ENCODE assay signal across 18 mouse cellular contexts in the genomic region with DNA sequence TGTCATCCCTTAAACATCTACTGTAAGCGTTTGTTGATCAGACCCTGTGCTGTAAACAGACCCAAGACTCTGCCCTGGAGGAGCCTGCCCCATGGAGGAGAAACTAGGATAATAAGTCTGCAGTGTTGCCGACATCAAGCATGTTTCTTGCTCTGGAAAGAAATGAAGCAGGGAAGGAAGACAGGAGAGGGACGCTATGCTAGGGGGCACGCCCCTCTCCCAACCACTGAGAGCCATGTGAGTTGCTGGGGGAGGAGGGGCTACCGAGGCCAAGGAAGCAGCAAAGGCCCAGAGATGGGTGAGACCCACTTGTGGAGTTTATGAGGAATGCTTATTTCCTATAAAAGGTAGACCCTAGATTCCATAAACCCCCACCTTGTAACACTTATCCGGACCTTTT. TPM values are rescaled to one million over a fixed set of nuclear protein-coding genes. Genes with fewer than 3 reads are reported as not detected.
DNase-seq lines count a peak whose midpoint lies in the region; ATAC-seq and TF ChIP-seq lines count a peak whose summit lies in the region.
"Had no signal": no experiment of that assay in that cellular context is flagged by ENCODE, and none has a peak within 500 bp of the region (broad histone marks: within the 10 kb centered on the region; RNA-seq: fewer than 3 reads in every experiment).

No protein-coding gene starts in this region.

- peak overlapping the region; percentile 4; the same call in 1 of the 2 replicates for H3K27ac ChIP-seq in hindbrain, embryonic 10.5 days
- no peak overlapping the region for H3K27ac ChIP-seq in hindbrain, embryonic 12.5 days
- H3K27ac ChIP-seq in neural tube, embryonic 15.5 days (replicated peaks) = peak overlapping the region; percentile 20; the same call in 1 of the 2 replicates
- H3K27ac ChIP-seq in hindbrain, embryonic 16.5 days (ENCODE audit: low read depth, low read length) = 0 out of 2 replicates have a peak overlapping the region, but pooled peaks have one; percentile 16
- peak overlapping the region; percentile 63 for H3K27ac ChIP-seq in stomach, postnatal 0 days (replicated peaks)
- H3K27ac ChIP-seq: kidney, embryonic 15.5 days; liver, embryonic 15.5 days; midbrain, embryonic 12.5 days; neural tube, embryonic 12.5 days had no signal

- H3K4me1 ChIP-seq in hindbrain, embryonic 10.5 days (replicated peaks) = peaks cover 9% of the 10 kb centered on the region
- peaks cover 8% of the 10 kb centered on the region; the same call in 1 of the 2 replicates for H3K4me1 ChIP-seq in hindbrain, embryonic 12.5 days
- peaks cover 9% of the 10 kb centered on the region; the same call in 1 of the 2 replicates for H3K4me1 ChIP-seq in neural tube, embryonic 15.5 days
- H3K4me1 ChIP-seq in hindbrain, embryonic 16.5 days (ENCODE audit: control insufficient read depth, insufficient read depth, low read depth, low read length) = peaks cover 4% of the 10 kb centered on the region
- H3K4me1 ChIP-seq in stomach, postnatal 0 days (replicated peaks; ENCODE audit: control insufficient read depth, insufficient read depth) = peaks cover 3% of the 10 kb centered on the region; the same call in 1 of the 2 replicates
- H3K4me1 ChIP-seq: neural tube, embryonic 12.5 days had no signal

- DNase-seq in hindbrain, embryonic 10.5 days (ENCODE audit: low spot score) = no peak
- DNase-seq in neural tube, embryonic 10.5 days (ENCODE audit: extremely low spot score, low spot score) = no peak
- no peak for DNase-seq in stomach, postnatal 0 days (ENCODE audit: low spot score)
- no peak for DNase-seq in kidney, postnatal 36 days
- DNase-seq in kidney, postnatal 14 days = no peak
- DNase-seq: cerebellum, adult 9-11 months; lung, postnatal 36 days; right cerebral cortex, adult 18-20 months; spleen, adult 18-20 months had no signal

- 36% methylated on average over 6 of the region's 6 CpGs for WGBS in hindbrain, embryonic 10.5 days
- WGBS in hindbrain, embryonic 12.5 days = 41% methylated on average over 6 of the region's 6 CpGs
- WGBS in neural tube, embryonic 15.5 days = 53% methylated on average over 6 of the region's 6 CpGs
- WGBS in hindbrain, embryonic 16.5 days = 36% methylated on average over 6 of the region's 6 CpGs
- WGBS in stomach, postnatal 0 days = 25% methylated on average over 6 of the region's 6 CpGs

- no peaks in the 10 kb centered on the region for H3K27me3 ChIP-seq in hindbrain, embryonic 10.5 days (ENCODE audit: insufficient read depth, poor library complexity, severe bottlenecking)
- no peaks in the 10 kb centered on the region for H3K27me3 ChIP-seq in hindbrain, embryonic 12.5 days
- H3K27me3 ChIP-seq in neural tube, embryonic 15.5 days (replicated peaks) = no peaks in the 10 kb centered on the region
- H3K27me3 ChIP-seq in hindbrain, embryonic 16.5 days (replicated peaks; ENCODE audit: control insufficient read depth, insufficient read depth, low read length) = no peaks in the 10 kb centered on the region
- H3K27me3 ChIP-seq in stomach, postnatal 0 days (ENCODE audit: control insufficient read depth, insufficient read depth, low read length) = no peaks in the 10 kb centered on the region
- H3K27me3 ChIP-seq: kidney, embryonic 15.5 days; liver, embryonic 15.5 days; midbrain, embryonic 12.5 days; neural tube, embryonic 12.5 days had no signal

- no peak for TF ChIP-seq EP300 in stomach, postnatal 0 days (optimal IDR thresholded peaks at IDR 0.05)

- no peaks in the 10 kb centered on the region for H3K9me3 ChIP-seq in hindbrain, embryonic 10.5 days
- no peaks in the 10 kb centered on the region for H3K9me3 ChIP-seq in hindbrain, embryonic 12.5 days (replicated peaks)
- H3K9me3 ChIP-seq in neural tube, embryonic 15.5 days (replicated peaks) = no peaks in the 10 kb centered on the region
- H3K9me3 ChIP-seq in hindbrain, embryonic 16.5 days (ENCODE audit: control insufficient read depth, low read length) = no peaks in the 10 kb centered on the region
- no peaks in the 10 kb centered on the region for H3K9me3 ChIP-seq in stomach, postnatal 0 days (ENCODE audit: control insufficient read depth, low read length)
- H3K9me3 ChIP-seq: kidney, embryonic 15.5 days; liver, embryonic 15.5 days; midbrain, embryonic 12.5 days; neural tube, embryonic 12.5 days had no signal

- H3K9ac ChIP-seq in hindbrain, embryonic 12.5 days = no peak overlapping the region
- no peak overlapping the region for H3K9ac ChIP-seq in neural tube, embryonic 15.5 days (replicated peaks)
- H3K9ac ChIP-seq in hindbrain, embryonic 16.5 days (ENCODE audit: low read depth, low read length) = peak overlapping the region; percentile 43
- H3K9ac ChIP-seq in stomach, postnatal 0 days (ENCODE audit: low read length) = no peak overlapping the region
- H3K9ac ChIP-seq: kidney, embryonic 15.5 days; liver, embryonic 15.5 days; midbrain, embryonic 12.5 days; neural tube, embryonic 12.5 days had no signal

- H3K4me2 ChIP-seq in hindbrain, embryonic 12.5 days (replicated peaks) = no peak overlapping the region
- H3K4me2 ChIP-seq in neural tube, embryonic 15.5 days = no peak overlapping the region
- no peak overlapping the region for H3K4me2 ChIP-seq in hindbrain, embryonic 16.5 days (ENCODE audit: low read length)
- H3K4me2 ChIP-seq in stomach, postnatal 0 days (replicated peaks; ENCODE audit: low read depth) = no peak overlapping the region
- H3K4me2 ChIP-seq: kidney, embryonic 15.5 days; liver, embryonic 15.5 days; midbrain, embryonic 12.5 days; neural tube, embryonic 12.5 days had no signal

- peak; percentile 8; the same call in 1 of the 2 replicates for TF ChIP-seq CTCF in stomach, postnatal 0 days (IDR thresholded peaks at IDR 0.05; ENCODE audit: low read depth)

- H3K4me3 ChIP-seq in hindbrain, embryonic 10.5 days = no peak overlapping the region
- H3K4me3 ChIP-seq in hindbrain, embryonic 12.5 days = no peak overlapping the region
- H3K4me3 ChIP-seq in neural tube, embryonic 15.5 days (replicated peaks) = no peak overlapping the region
- no peak overlapping the region for H3K4me3 ChIP-seq in hindbrain, embryonic 16.5 days (ENCODE audit: low read length)
- H3K4me3 ChIP-seq in stomach, postnatal 0 days (ENCODE audit: low read depth, low read length) = no peak overlapping the region
- H3K4me3 ChIP-seq: erythroblast, embryonic 14.5 days; kidney, embryonic 15.5 days; liver, embryonic 15.5 days; midbrain, embryonic 12.5 days; neural tube, embryonic 12.5 days had no signal

- no peak for ATAC-seq in hindbrain, embryonic 12.5 days (ENCODE audit: low FRiP score)
- no peak for ATAC-seq in neural tube, embryonic 15.5 days (ENCODE audit: low FRiP score)
- 0 out of 2 replicates have a peak, but pooled peaks have one; percentile 34 for ATAC-seq in hindbrain, embryonic 16.5 days
- ATAC-seq in stomach, postnatal 0 days (ENCODE audit: low FRiP score, low TSS enrichment) = no peak

- peaks cover 11% of the 10 kb centered on the region for H3K36me3 ChIP-seq in hindbrain, embryonic 10.5 days
- peaks cover 13% of the 10 kb centered on the region for H3K36me3 ChIP-seq in hindbrain, embryonic 12.5 days
- H3K36me3 ChIP-seq in neural tube, embryonic 15.5 days = peaks cover 21% of the 10 kb centered on the region
- peaks cover 13% of the 10 kb centered on the region for H3K36me3 ChIP-seq in hindbrain, embryonic 16.5 days (ENCODE audit: control insufficient read depth, insufficient read depth, low read length)
- no peaks in the 10 kb centered on the region; the same call in 1 of the 2 replicates for H3K36me3 ChIP-seq in stomach, postnatal 0 days (ENCODE audit: control insufficient read depth, insufficient read depth, low read length)

RNA-seq across cellular contexts. Expression of a gene that starts 17.6 kb away (rescaled TPM):
- 4.1 and 5.5 TPM in 2 replicates for polyA plus RNA-seq in hindbrain, embryonic 10.5 days (2016; fragmentation: Nextera tagmentation; extraction: Ambion mirVana)
- polyA plus RNA-seq in hindbrain, embryonic 12.5 days (2016; fragmentation: Nextera tagmentation; extraction: Ambion mirVana) = 11.6 and 13.3 TPM in 2 replicates
- polyA plus RNA-seq in neural tube, embryonic 15.5 days (2015; fragmentation: Nextera tagmentation; extraction: Ambion mirVana) = 9.5 and 15.1 TPM in 2 replicates
- 8.1 and 12.7 TPM in 2 replicates for polyA plus RNA-seq in hindbrain, embryonic 16.5 days (2015; fragmentation: Nextera tagmentation; extraction: Ambion mirVana)
- 16.3 and 22.8 TPM in 2 replicates for polyA plus RNA-seq in stomach, postnatal 0 days (2015; fragmentation: Nextera tagmentation; extraction: Ambion mirVana)
- polyA plus RNA-seq: erythroblast, embryonic 14.5 days had no signal

RNA-seq across cellular contexts. Expression of a gene that starts 23.3 kb away (rescaled TPM):
- polyA plus RNA-seq in hindbrain, embryonic 10.5 days (2016; fragmentation: Nextera tagmentation; extraction: Ambion mirVana) = not detected in 2 replicates
- not detected in 2 replicates for polyA plus RNA-seq in hindbrain, embryonic 12.5 days (2016; fragmentation: Nextera tagmentation; extraction: Ambion mirVana)
- not detected in 2 replicates for polyA plus RNA-seq in neural tube, embryonic 15.5 days (2015; fragmentation: Nextera tagmentation; extraction: Ambion mirVana)
- polyA plus RNA-seq in hindbrain, embryonic 16.5 days (2015; fragmentation: Nextera tagmentation; extraction: Ambion mirVana) = 0.26 TPM in 1 of 2 replicates, not detected in the other
- polyA plus RNA-seq in stomach, postnatal 0 days (2015; fragmentation: Nextera tagmentation; extraction: Ambion mirVana) = 0.17 TPM in 2 replicates
- polyA plus RNA-seq: erythroblast, embryonic 14.5 days; heart, embryonic 16.5 days; kidney, embryonic 15.5 days; liver, embryonic 15.5 days; midbrain, embryonic 12.5 days; neural tube, embryonic 12.5 days had no signal

RNA-seq across cellular contexts. Expression of a gene that starts 23.3 kb away (rescaled TPM):
- 21.0 and 43.7 TPM in 2 replicates for polyA plus RNA-seq in hindbrain, embryonic 10.5 days (2016; fragmentation: Nextera tagmentation; extraction: Ambion mirVana)
- polyA plus RNA-seq in hindbrain, embryonic 12.5 days (2016; fragmentation: Nextera tagmentation; extraction: Ambion mirVana) = 62.9 and 69.2 TPM in 2 replicates
- 141 and 148 TPM in 2 replicates for polyA plus RNA-seq in neural tube, embryonic 15.5 days (2015; fragmentation: Nextera tagmentation; extraction: Ambion mirVana)
- 153 and 168 TPM in 2 replicates for polyA plus RNA-seq in hindbrain, embryonic 16.5 days (2015; fragmentation: Nextera tagmentation; extraction: Ambion mirVana)
- polyA plus RNA-seq in stomach, postnatal 0 days (2015; fragmentation: Nextera tagmentation; extraction: Ambion mirVana) = 87.5 and 102 TPM in 2 replicates
